Comparison of ENCODE assay signal across 28 mouse cellular contexts in genomic region chr15:92612386-92612785, GRCm38 (mm10).
DNase-seq lines count a peak whose midpoint lies in the region; ATAC-seq and TF ChIP-seq lines count a peak whose summit lies in the region.
"Had no signal": no experiment of that assay in that cellular context is flagged by ENCODE, and none has a peak within 500 bp of the region (broad histone marks: within the 10 kb centered on the region; RNA-seq: fewer than 3 reads in every experiment).

No protein-coding gene starts in this region.

- H3K27me3 ChIP-seq in hindbrain, embryonic 13.5 days = no peaks in the 10 kb centered on the region
- no peaks in the 10 kb centered on the region for H3K27me3 ChIP-seq in hindbrain, embryonic 16.5 days (replicated peaks; ENCODE audit: control insufficient read depth, insufficient read depth, low read length)
- H3K27me3 ChIP-seq: CH12.LX; heart, embryonic 12.5 days; heart, embryonic 15.5 days had no signal

- ATAC-seq in hindbrain, embryonic 13.5 days (ENCODE audit: low FRiP score) = no peak
- no peak for ATAC-seq in hindbrain, embryonic 16.5 days
- ATAC-seq: forebrain, embryonic 13.5 days; forebrain, embryonic 16.5 days; hindbrain, postnatal 0 days; inflammation-experienced regulatory T-cells, adult 6 months; intestine, embryonic 16.5 days had no signal

- H3K36me3 ChIP-seq in hindbrain, embryonic 13.5 days = no peaks in the 10 kb centered on the region
- no peaks in the 10 kb centered on the region for H3K36me3 ChIP-seq in hindbrain, embryonic 16.5 days (ENCODE audit: control insufficient read depth, insufficient read depth, low read length)
- H3K36me3 ChIP-seq: forebrain, embryonic 10.5 days; G1E; heart, embryonic 12.5 days; heart, embryonic 15.5 days had no signal

- no peak overlapping the region for H3K27ac ChIP-seq in hindbrain, embryonic 13.5 days
- H3K27ac ChIP-seq in hindbrain, embryonic 16.5 days (ENCODE audit: low read depth, low read length) = no peak overlapping the region
- H3K27ac ChIP-seq: forebrain, embryonic 10.5 days; forebrain, embryonic 13.5 days; heart, embryonic 15.5 days; hindbrain, postnatal 0 days had no signal

- H3K4me1 ChIP-seq in hindbrain, embryonic 13.5 days (replicated peaks) = peaks cover 14% of the 10 kb centered on the region
- H3K4me1 ChIP-seq in hindbrain, embryonic 16.5 days (ENCODE audit: control insufficient read depth, insufficient read depth, low read depth, low read length) = no peaks in the 10 kb centered on the region
- H3K4me1 ChIP-seq: heart, embryonic 12.5 days; heart, embryonic 15.5 days had no signal

- H3K9me3 ChIP-seq in hindbrain, embryonic 13.5 days = no peaks in the 10 kb centered on the region
- no peaks in the 10 kb centered on the region for H3K9me3 ChIP-seq in hindbrain, embryonic 16.5 days (ENCODE audit: control insufficient read depth, low read length)
- H3K9me3 ChIP-seq: forebrain, embryonic 10.5 days; forebrain, embryonic 13.5 days; heart, embryonic 12.5 days; heart, embryonic 15.5 days had no signal

- 24% methylated on average over 1 of the region's 1 CpGs for WGBS in hindbrain, embryonic 13.5 days
- WGBS in hindbrain, embryonic 16.5 days = 29% methylated on average over 1 of the region's 1 CpGs

- TF ChIP-seq CTCF in brain, embryonic 14.5 days (IDR thresholded peaks at IDR 0.05; ENCODE audit: borderline replicate concordance, extremely low read depth, insufficient read depth, insufficient read length) = no peak

- H3K4me3 ChIP-seq in hindbrain, embryonic 13.5 days = no peak overlapping the region
- H3K4me3 ChIP-seq in hindbrain, embryonic 16.5 days (ENCODE audit: low read length) = no peak overlapping the region
- H3K4me3 ChIP-seq: forebrain, embryonic 10.5 days; forebrain, embryonic 13.5 days; heart, embryonic 12.5 days; heart, embryonic 15.5 days had no signal

- TF ChIP-seq POLR2A in brain, embryonic 14.5 days (IDR thresholded peaks at IDR 0.05; ENCODE audit: borderline replicate concordance, extremely low read depth, insufficient read depth, insufficient read length, poor library complexity, severe bottlenecking) = no peak

- H3K4me2 ChIP-seq in hindbrain, embryonic 13.5 days = no peak overlapping the region
- H3K4me2 ChIP-seq in hindbrain, embryonic 16.5 days (ENCODE audit: low read length) = no peak overlapping the region
- H3K4me2 ChIP-seq: forebrain, embryonic 13.5 days; heart, embryonic 12.5 days; heart, embryonic 15.5 days had no signal

- DNase-seq in embryo, embryonic 10.5 days (ENCODE audit: low spot score) = peak; percentile 35
- DNase-seq in embryo, embryonic 9.5 days (ENCODE audit: extremely low spot score) = no peak
- peak; percentile 7 for DNase-seq in brain, embryonic 14.5 days (ENCODE audit: low read depth)
- no peak for DNase-seq in Muller cell, postnatal 12 days (ENCODE audit: inconsistent ontology term)
- DNase-seq: adrenal gland, adult 2 months; adrenal gland, postnatal 14 days; B cell, adult 2 months; cerebellum, adult 11-12 months; cerebellum, adult 8-10 months; cerebellum, postnatal 10 days; cerebellum, postnatal 36 days; gastrocnemius, postnatal 10 days; gastrocnemius, postnatal 36 days; heart, postnatal 10 days; heart, postnatal 36 days; kidney, adult 18-20 months had no signal

- H3K9ac ChIP-seq in hindbrain, embryonic 13.5 days = peak overlapping the region; percentile 2; the same call in 1 of the 2 replicates
- H3K9ac ChIP-seq in hindbrain, embryonic 16.5 days (ENCODE audit: low read depth, low read length) = no peak overlapping the region
- H3K9ac ChIP-seq: forebrain, embryonic 13.5 days; heart, embryonic 12.5 days; heart, embryonic 15.5 days had no signal

Comparison
In these comparisons a context has a peak if more than half of its experiments do, and no peak if none do; other contexts are left out.
1. DNase-seq: peak in embryo, embryonic 10.5 days (single experiment) and brain, embryonic 14.5 days (single experiment); none in embryo, embryonic 9.5 days (single experiment) and Muller cell, postnatal 12 days (single experiment).